Mouse (Mus musculus) liver, embryonic 16.5 days (tissue): ENCODE data around the gene Arg2. TPM values are rescaled to one million over a fixed set of nuclear protein-coding genes. Genes with fewer than 3 reads are reported as not detected.
A peak's percentile ranks its signal among the peaks of the same experiment; 100 is the strongest.

Experiments used
- ATAC-seq: fragments of 200-750 bp; cut with Nextera tagmentation; 2 replicates; pipeline ENCODE4 v1.8.0; 2017; ENCODE audit warnings: low read depth, mild to moderate bottlenecking, moderate number of reproducible peaks, moderate library complexity
- H3K27ac ChIP-seq: fragments of 300-500 bp; sonication (generic); 2 replicates; pipeline ENCODE4 v1.5.1; 2014; ENCODE audit warnings: mild to moderate bottlenecking, low read length
- H3K27me3 ChIP-seq: fragments of 300-500 bp; sonication (generic); 2 replicates; pipeline ENCODE4 v1.6.1; 2014; ENCODE audit warnings: low read depth, low read length, mixed read lengths; ENCODE audit not compliant: control insufficient read depth, insufficient read depth
- H3K36me3 ChIP-seq: fragments of 300-500 bp; sonication (generic); 2 replicates; pipeline ENCODE4 v1.6.1; 2014; ENCODE audit warnings: mild to moderate bottlenecking; ENCODE audit not compliant: control insufficient read depth, insufficient read depth
- H3K4me1 ChIP-seq: fragments of 300-500 bp; sonication (generic); 2 replicates; pipeline ENCODE4 v1.6.1; 2014; ENCODE audit warnings: low read depth, low read length, mixed read lengths; ENCODE audit not compliant: control insufficient read depth
- H3K4me2 ChIP-seq: fragments of 300-500 bp; sonication (generic); 2 replicates; pipeline ENCODE4 v1.6.1; 2014; ENCODE audit warnings: low read depth, low read length, mixed read lengths
- H3K4me3 ChIP-seq: fragments of 300-500 bp; sonication (generic); 2 replicates; pipeline ENCODE4 v1.5.1; 2014; ENCODE audit warnings: low read depth, mild to moderate bottlenecking, low read length
- H3K9ac ChIP-seq: fragments of 300-500 bp; sonication (generic); 2 replicates; pipeline ENCODE4 v1.6.1; 2014; ENCODE audit warnings: low read depth, low read length
- H3K9me3 ChIP-seq: fragments of 300-500 bp; sonication (generic); replicated peaks from 2 replicates; pipeline ENCODE4 v1.6.1; 2016; ENCODE audit warnings: low read length; ENCODE audit not compliant: control insufficient read depth
- WGBS: fragments of 180-500 bp; shearing (Covaris S2); extraction: QIAGEN DNeasy Blood & Tissue Kit; methylation state at CpG from one replicate; pipeline ENCODE4 v1.1.7; 2014; ENCODE audit not compliant: insufficient replicate concordance; 5-methylcytosine and 5-hydroxymethylcytosine counted together
- polyA plus RNA-seq: library from polyadenylated mRNA; unstranded; fragments of >200 nt; fragmentation: Nextera tagmentation; extraction: Ambion mirVana; gene quantifications from 2 replicates; pipeline ENCODE4 v1.2.1, GENCODE M21; 2015

Gene Arg2
- 0.28 and 0.38 TPM in 2 replicates for polyA plus RNA-seq

GRCm38 (mm10) chr12:79130299-79131177 is at the start of gene Arg2:
Gene Arg2, plus strand, starts transcription at chr12:79130777.
- Histone ChIP-seq H3K27me3 (peaks cover 38% of the 10 kb centered on the region), H3K27ac (no peak within 1 kb of the TSS), H3K9ac (no peak within 1 kb of the TSS), H3K4me1 (no peaks in the 10 kb centered on the region), H3K9me3 (no peaks in the 10 kb centered on the region), H3K4me2 (peak within 1 kb of the TSS; percentile 53), H3K36me3 (no peaks in the 10 kb centered on the region), H3K4me3 (peak within 1 kb of the TSS; percentile 33)
- 2% methylated on average over 47 of the region's 47 CpGs for WGBS
- ATAC-seq: peak; percentile 37; the same call in 1 of the 2 replicates

GRCm38 (mm10) chr12:79089182-79089812 is 41.3 kb upstream of the Arg2 start, which contains the start of gene Pigh:
Gene Pigh, minus strand, starts transcription at chr12:79089651.
- peak; percentile 94 for ATAC-seq
- Histone ChIP-seq H3K4me2 (peak within 1 kb of the TSS; percentile 76), H3K9me3 (no peaks in the 10 kb centered on the region), H3K36me3 (no peaks in the 10 kb centered on the region), H3K9ac (peak within 1 kb of the TSS; percentile 88), H3K4me3 (peak within 1 kb of the TSS; percentile 85), H3K27me3 (no peaks in the 10 kb centered on the region), H3K4me1 (peaks cover 4% of the 10 kb centered on the region; the same call in 1 of the 2 replicates), H3K27ac (peak within 1 kb of the TSS; percentile 36; the same call in 1 of the 2 replicates)
- under 1% methylated on average over 52 of the region's 53 CpGs for WGBS

- Histone ChIP-seq H3K4me1 (peaks cover 4% of the 10 kb centered on the region; the same call in 1 of the 2 replicates), H3K4me3 (no peak overlapping the region), H3K4me2 (no peak overlapping the region), H3K27me3 (no peaks in the 10 kb centered on the region), H3K36me3 (no peaks in the 10 kb centered on the region), H3K9ac (no peak overlapping the region), H3K9me3 (no peaks in the 10 kb centered on the region), H3K27ac (no peak overlapping the region)
- ATAC-seq: no peak
- 33% methylated on average over 4 of the region's 4 CpGs for WGBS
Observed at GRCm38 (mm10) chr12:79092569-79092968, 38.0 kb upstream of the Arg2 start.

GRCm38 (mm10) chr12:79097106-79097752 is 33.3 kb upstream of the Arg2 start:
- no peaks in the 10 kb centered on the region for H3K9me3 ChIP-seq
- no peaks in the 10 kb centered on the region for H3K4me1 ChIP-seq
- peaks cover 6% of the 10 kb centered on the region; the same call in 1 of the 2 replicates for H3K27me3 ChIP-seq
- no peak overlapping the region for H3K4me3 ChIP-seq
- H3K4me2 ChIP-seq: no peak overlapping the region
- WGBS: 39% methylated on average over 3 of the region's 3 CpGs
- H3K9ac ChIP-seq: no peak overlapping the region
- no peaks in the 10 kb centered on the region for H3K36me3 ChIP-seq
- no peak for ATAC-seq
- no peak overlapping the region for H3K27ac ChIP-seq

- WGBS: 59% methylated on average over 3 of the region's 3 CpGs
- no peaks in the 10 kb centered on the region for H3K36me3 ChIP-seq
- no peaks in the 10 kb centered on the region for H3K4me1 ChIP-seq
- ATAC-seq: no peak
- no peak overlapping the region for H3K4me2 ChIP-seq
- H3K9ac ChIP-seq: no peak overlapping the region
- no peaks in the 10 kb centered on the region for H3K9me3 ChIP-seq
- H3K4me3 ChIP-seq: no peak overlapping the region
- H3K27me3 ChIP-seq: peaks cover 6% of the 10 kb centered on the region; the same call in 1 of the 2 replicates
- H3K27ac ChIP-seq: no peak overlapping the region
Observed at GRCm38 (mm10) chr12:79103773-79104172, 26.8 kb upstream of the Arg2 start.

GRCm38 (mm10) chr12:79104544-79104943 is 26.0 kb upstream of the Arg2 start:
- no peaks in the 10 kb centered on the region for H3K4me1 ChIP-seq
- no peaks in the 10 kb centered on the region for H3K36me3 ChIP-seq
- no peak overlapping the region for H3K4me3 ChIP-seq
- H3K27me3 ChIP-seq: peaks cover 6% of the 10 kb centered on the region; the same call in 1 of the 2 replicates
- H3K27ac ChIP-seq: no peak overlapping the region
- WGBS: 63% methylated on average over 2 of the region's 2 CpGs
- no peak overlapping the region for H3K4me2 ChIP-seq
- H3K9ac ChIP-seq: no peak overlapping the region
- ATAC-seq: no peak
- H3K9me3 ChIP-seq: no peaks in the 10 kb centered on the region

GRCm38 (mm10) chr12:79105312-79105711 is 25.3 kb upstream of the Arg2 start:
- Histone ChIP-seq H3K4me3 (no peak overlapping the region), H3K4me2 (no peak overlapping the region), H3K9me3 (no peaks in the 10 kb centered on the region), H3K4me1 (no peaks in the 10 kb centered on the region), H3K36me3 (no peaks in the 10 kb centered on the region), H3K27me3 (peaks cover 5% of the 10 kb centered on the region; the same call in 1 of the 2 replicates), H3K27ac (no peak overlapping the region), H3K9ac (no peak overlapping the region)
- ATAC-seq: no peak
- WGBS: 64% methylated on average over 5 of the region's 5 CpGs

GRCm38 (mm10) chr12:79118991-79119390 is 11.6 kb upstream of the Arg2 start:
- no peak overlapping the region for H3K9ac ChIP-seq
- H3K4me1 ChIP-seq: no peaks in the 10 kb centered on the region
- no peaks in the 10 kb centered on the region for H3K9me3 ChIP-seq
- H3K27me3 ChIP-seq: no peaks in the 10 kb centered on the region
- no peak for ATAC-seq
- WGBS: 66% methylated on average over 4 of the region's 4 CpGs
- no peak overlapping the region for H3K4me3 ChIP-seq
- H3K36me3 ChIP-seq: no peaks in the 10 kb centered on the region
- no peak overlapping the region for H3K4me2 ChIP-seq
- no peak overlapping the region for H3K27ac ChIP-seq
